Mouse (Mus musculus): ENCODE measurements at regions not wholly inside any gene's neighbourhood (a gene's known extent, or its start where the extent isn't known, plus 50 kb on each side); places are given as distances from the start of the nearest gene placed in this dataset.

DNA sequence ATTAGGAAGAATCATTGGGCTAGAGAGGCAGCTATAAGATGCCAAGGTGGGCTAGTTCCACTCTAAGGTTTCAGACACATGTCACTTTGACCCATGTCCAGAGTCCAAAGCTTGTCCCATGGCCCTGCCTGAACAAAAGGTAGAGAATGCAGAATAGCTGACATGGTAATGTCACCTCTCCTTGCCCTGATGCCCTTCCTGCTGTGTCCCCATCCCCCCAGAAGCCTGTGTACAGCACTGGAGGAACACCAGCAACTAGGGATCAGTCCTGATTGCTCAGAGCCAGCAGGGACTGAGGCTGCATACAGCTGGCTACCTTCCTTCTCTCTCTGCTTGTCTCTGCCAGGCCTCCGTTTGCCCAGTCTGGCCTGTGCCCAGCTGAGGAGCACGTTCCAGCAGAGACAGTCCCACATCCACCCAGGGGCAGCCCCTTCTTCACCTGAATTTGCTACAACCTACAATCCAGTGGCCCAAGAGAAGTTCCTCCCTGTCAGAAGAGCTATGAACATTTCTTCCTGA is 61.7 kb upstream of the Otos start:
- Histone ChIP-seq H3K27ac (ENCODE audit: control insufficient read depth, low read depth, low read length) (no peak overlapping the region), H3K9ac (ENCODE audit: control insufficient read depth, low read depth, low read length, poor library complexity, severe bottlenecking) (no peak overlapping the region), H3K9me3 (replicated peaks; ENCODE audit: insufficient read depth, low read length) (no peaks in the 10 kb centered on the region), H3K27me3 (ENCODE audit: control insufficient read depth in 1 of 2, insufficient read depth in 2 of 2, low read length in 2 of 2) (no peaks in the 10 kb centered on the region; a peak in 1 of 4 replicates), H3K4me1 (ENCODE audit: control insufficient read depth in 1 of 2, insufficient read depth in 2 of 2, low read length in 2 of 2) (no peaks in the 10 kb centered on the region), H3K36me3 (ENCODE audit: control insufficient read depth in 1 of 2, insufficient read depth in 2 of 2, low read length in 2 of 2) (no peaks in the 10 kb centered on the region), H3K4me3 (ENCODE audit: control insufficient read depth in 1 of 2, insufficient read depth in 1 of 2, low read depth in 2 of 2, low read length in 2 of 2) (no peak overlapping the region), H3K79me2 (ENCODE audit: control insufficient read depth, insufficient read depth, low read length, poor library complexity) (no peaks in the 10 kb centered on the region)
- DNase-seq (ENCODE audit: low read depth, low spot score) = no peak
- TF ChIP-seq TCF12 (IDR thresholded peaks at IDR 0.05; ENCODE audit: low read depth, low read length) (no peak), NELFE (IDR thresholded peaks at IDR 0.05; ENCODE audit: low read depth, low read length) (no peak), CHD2 (IDR thresholded peaks at IDR 0.05; ENCODE audit: low read length) (no peak), E2F4 (IDR thresholded peaks at IDR 0.05; ENCODE audit: borderline replicate concordance, low read depth, low read length) (no peak), MYB (IDR thresholded peaks at IDR 0.05; ENCODE audit: low read depth, low read length) (no peak), GABPA (IDR thresholded peaks at IDR 0.05; ENCODE audit: low read depth, low read length) (no peak)

GRCm38 (mm10) chr1:92709190-92709850 is 60.7 kb upstream of the Otos start:
- DNase-seq (ENCODE audit: low read depth, low spot score) = no peak
- H3K79me2 ChIP-seq (ENCODE audit: control insufficient read depth, insufficient read depth, low read length, poor library complexity) = no peaks in the 10 kb centered on the region
- H3K9me3 ChIP-seq (replicated peaks; ENCODE audit: insufficient read depth, low read length) = no peaks in the 10 kb centered on the region
- H3K4me3 ChIP-seq (ENCODE audit: control insufficient read depth in 1 of 2, insufficient read depth in 1 of 2, low read depth in 2 of 2, low read length in 2 of 2) = no peak overlapping the region
- H3K27ac ChIP-seq (ENCODE audit: control insufficient read depth, low read depth, low read length) = no peak overlapping the region
- H3K36me3 ChIP-seq (ENCODE audit: control insufficient read depth in 1 of 2, insufficient read depth in 2 of 2, low read length in 2 of 2) = no peaks in the 10 kb centered on the region
- TF ChIP-seq HCFC1 (IDR thresholded peaks at IDR 0.05; ENCODE audit: low read depth, low read length) (no peak), MAFK (IDR thresholded peaks at IDR 0.05; ENCODE audit: borderline replicate concordance, low read depth, low read length) (no peak), POLR2A (IDR thresholded peaks at IDR 0.05; ENCODE audit: control insufficient read depth in 1 of 2, insufficient read depth in 1 of 2, low read depth in 1 of 2, low read length in 2 of 2, poor library complexity in 1 of 2) (no peak)
- no peak overlapping the region for H3K9ac ChIP-seq (ENCODE audit: control insufficient read depth, low read depth, low read length, poor library complexity, severe bottlenecking)
- H3K4me1 ChIP-seq (ENCODE audit: control insufficient read depth in 1 of 2, insufficient read depth in 2 of 2, low read length in 2 of 2) = no peaks in the 10 kb centered on the region
- no peaks in the 10 kb centered on the region; a peak in 1 of 4 replicates for H3K27me3 ChIP-seq (ENCODE audit: control insufficient read depth in 1 of 2, insufficient read depth in 2 of 2, low read length in 2 of 2)

GRCm38 (mm10) chr1:92707917-92708897 is 59.6 kb upstream of the Otos start:
- no peak overlapping the region for H3K27ac ChIP-seq (ENCODE audit: control insufficient read depth, low read depth, low read length)
- no peak overlapping the region for H3K4me3 ChIP-seq (ENCODE audit: control insufficient read depth in 1 of 2, insufficient read depth in 1 of 2, low read depth in 2 of 2, low read length in 2 of 2)
- H3K27me3 ChIP-seq (ENCODE audit: control insufficient read depth in 1 of 2, insufficient read depth in 2 of 2, low read length in 2 of 2) = no peaks in the 10 kb centered on the region; a peak in 1 of 4 replicates
- H3K9me3 ChIP-seq (replicated peaks; ENCODE audit: insufficient read depth, low read length) = no peaks in the 10 kb centered on the region
- no peak for DNase-seq (ENCODE audit: low read depth, low spot score)
- TF ChIP-seq SMC3 (IDR thresholded peaks at IDR 0.05; ENCODE audit: low read depth, low read length) = peak; percentile 11; the same call in 1 of the 2 replicates
- TF ChIP-seq ELF1 (IDR thresholded peaks at IDR 0.05; ENCODE audit: low read depth, low read length) = no peak
- peak; percentile 13 for TF ChIP-seq RAD21 (IDR thresholded peaks at IDR 0.05; ENCODE audit: low read depth, low read length)
- peak in 2 of 3 experiments; percentile 15 to 17; a peak in 2 of 6 replicates for TF ChIP-seq CTCF (IDR thresholded peaks at IDR 0.05 in 2 of 3, conservative IDR thresholded peaks at IDR 0.05 in 1 of 3; ENCODE audit: control insufficient read depth in 1 of 3, insufficient read depth in 1 of 3, low read depth in 2 of 3, low read length in 3 of 3, poor library complexity in 1 of 3, severe bottlenecking in 1 of 3)
- no peak overlapping the region for H3K9ac ChIP-seq (ENCODE audit: control insufficient read depth, low read depth, low read length, poor library complexity, severe bottlenecking)
- H3K4me1 ChIP-seq (ENCODE audit: control insufficient read depth in 1 of 2, insufficient read depth in 2 of 2, low read length in 2 of 2) = no peaks in the 10 kb centered on the region
- H3K36me3 ChIP-seq (ENCODE audit: control insufficient read depth in 1 of 2, insufficient read depth in 2 of 2, low read length in 2 of 2) = no peaks in the 10 kb centered on the region
- no peaks in the 10 kb centered on the region for H3K79me2 ChIP-seq (ENCODE audit: control insufficient read depth, insufficient read depth, low read length, poor library complexity)
